In genomic region chr3:37846191-37847003, GRCm38 (mm10) we compare ENCODE assay signal across 8 mouse cellular contexts.
A peak's percentile ranks its signal among the peaks of the same experiment; 100 is the strongest.
DNase-seq lines count a peak whose midpoint lies in the region; ATAC-seq lines count a peak whose summit lies in the region.
"Had no signal": no experiment of that assay in that cellular context is flagged by ENCODE, and none has a peak within 500 bp of the region (broad histone marks: within the 10 kb centered on the region; RNA-seq: fewer than 3 reads in every experiment).

No protein-coding gene starts in this region.

- H3K4me1 ChIP-seq in intestine, embryonic 15.5 days (replicated peaks) = peaks cover 14% of the 10 kb centered on the region; the same call in 1 of the 2 replicates
- peaks cover 23% of the 10 kb centered on the region for H3K4me1 ChIP-seq in limb, embryonic 15.5 days
- no peaks in the 10 kb centered on the region for H3K4me1 ChIP-seq in hindbrain, embryonic 11.5 days (replicated peaks; ENCODE audit: control insufficient read depth, insufficient read depth, low read length)
- H3K4me1 ChIP-seq: midbrain, embryonic 13.5 days had no signal

- no peak overlapping the region for H3K9ac ChIP-seq in intestine, embryonic 15.5 days
- no peak overlapping the region for H3K9ac ChIP-seq in limb, embryonic 15.5 days
- H3K9ac ChIP-seq in hindbrain, embryonic 11.5 days (ENCODE audit: low read depth, low read length) = no peak overlapping the region
- H3K9ac ChIP-seq: midbrain, embryonic 13.5 days had no signal

- no peaks in the 10 kb centered on the region for H3K36me3 ChIP-seq in intestine, embryonic 15.5 days
- H3K36me3 ChIP-seq in limb, embryonic 15.5 days = no peaks in the 10 kb centered on the region
- no peaks in the 10 kb centered on the region for H3K36me3 ChIP-seq in hindbrain, embryonic 11.5 days (ENCODE audit: control insufficient read depth, insufficient read depth, low read length)
- H3K36me3 ChIP-seq: midbrain, embryonic 13.5 days had no signal

- no peaks in the 10 kb centered on the region for H3K27me3 ChIP-seq in intestine, embryonic 15.5 days (replicated peaks)
- no peaks in the 10 kb centered on the region for H3K27me3 ChIP-seq in limb, embryonic 15.5 days
- peaks cover 2% of the 10 kb centered on the region; the same call in 1 of the 2 replicates for H3K27me3 ChIP-seq in hindbrain, embryonic 11.5 days (ENCODE audit: control insufficient read depth, insufficient read depth, low read length)
- H3K27me3 ChIP-seq: midbrain, embryonic 13.5 days had no signal

- peak; percentile 50 for ATAC-seq in activated CD4-positive, CD25-positive, alpha-beta regulatory T cell, adult 4 months
- ATAC-seq in intestine, embryonic 15.5 days = peak; percentile 79
- no peak for ATAC-seq in limb, embryonic 15.5 days (ENCODE audit: insufficient number of reproducible peaks, low FRiP score, low TSS enrichment, low read depth)
- no peak for ATAC-seq in erythroblast, adult 5-6 weeks (replicated peaks; ENCODE audit: low FRiP score, poor library complexity, severe bottlenecking)
- no peak for ATAC-seq in hindbrain, embryonic 11.5 days (ENCODE audit: low FRiP score)
- ATAC-seq: midbrain, embryonic 13.5 days had no signal

- no peaks in the 10 kb centered on the region for H3K9me3 ChIP-seq in intestine, embryonic 15.5 days
- H3K9me3 ChIP-seq in limb, embryonic 15.5 days = no peaks in the 10 kb centered on the region
- H3K9me3 ChIP-seq in hindbrain, embryonic 11.5 days (ENCODE audit: control insufficient read depth, low read length) = no peaks in the 10 kb centered on the region
- H3K9me3 ChIP-seq: midbrain, embryonic 13.5 days had no signal

- no peak overlapping the region for H3K4me3 ChIP-seq in intestine, embryonic 15.5 days (replicated peaks)
- H3K4me3 ChIP-seq in limb, embryonic 15.5 days = no peak overlapping the region
- no peak overlapping the region for H3K4me3 ChIP-seq in hindbrain, embryonic 11.5 days (ENCODE audit: low read depth, low read length)
- H3K4me3 ChIP-seq: midbrain, embryonic 13.5 days had no signal

- no peak overlapping the region for H3K4me2 ChIP-seq in intestine, embryonic 15.5 days (replicated peaks)
- H3K4me2 ChIP-seq in limb, embryonic 15.5 days = no peak overlapping the region
- no peak overlapping the region for H3K4me2 ChIP-seq in hindbrain, embryonic 11.5 days (replicated peaks; ENCODE audit: low read depth, low read length)
- H3K4me2 ChIP-seq: midbrain, embryonic 13.5 days had no signal

- 50% methylated on average over 3 of the region's 3 CpGs for WGBS in intestine, embryonic 15.5 days
- 54% methylated on average over 3 of the region's 3 CpGs for WGBS in limb, embryonic 15.5 days
- 66% methylated on average over 3 of the region's 3 CpGs for WGBS in hindbrain, embryonic 11.5 days

- H3K27ac ChIP-seq in intestine, embryonic 15.5 days = peak overlapping the region; percentile 60; the same call in 1 of the 2 replicates
- peak overlapping the region; percentile 81 for H3K27ac ChIP-seq in limb, embryonic 15.5 days
- H3K27ac ChIP-seq in hindbrain, embryonic 11.5 days (ENCODE audit: low read depth, low read length) = no peak overlapping the region
- H3K27ac ChIP-seq: midbrain, embryonic 13.5 days had no signal

- DNase-seq in CD4-positive, CD25-positive, alpha-beta regulatory T cell, adult 2 months (ENCODE audit: low read depth, low spot score) = peak; percentile 15
- no peak for DNase-seq in hindbrain, embryonic 11.5 days (ENCODE audit: low spot score)
- DNase-seq in adrenal gland, adult 2 months = no peak

Comparison
In these comparisons a context has a peak if more than half of its experiments do, and no peak if none do; other contexts are left out.
1. ATAC-seq: peak in activated CD4-positive, CD25-positive, alpha-beta regulatory T cell, adult 4 months (single experiment) and intestine, embryonic 15.5 days (single experiment); none in limb, embryonic 15.5 days (single experiment), erythroblast, adult 5-6 weeks (single experiment) and hindbrain, embryonic 11.5 days (single experiment).